Mouse (Mus musculus): ENCODE data around the gene Slc32a1.

Gene Slc32a1

GRCm38 (mm10) chr2:158665098-158665497, 54.5 kb downstream of the Slc32a1 start, which contains the start of gene Ppp1r16b:
Gene Ppp1r16b, plus strand, starts transcription at chr2:158665398.
- DNase-seq (ENCODE audit: low read depth, low spot score): no peak

All from forelimb bud, embryonic 11.5 days (tissue).